Mouse (Mus musculus) lung, postnatal 4 days (tissue): ENCODE data around the gene Zfp800.

Experiments
- DNase-seq, 2 experiments: peaks; one replicate each; pipeline ENCODE4 v3.0.0; 2021

The Zfp800 gene

DNA sequence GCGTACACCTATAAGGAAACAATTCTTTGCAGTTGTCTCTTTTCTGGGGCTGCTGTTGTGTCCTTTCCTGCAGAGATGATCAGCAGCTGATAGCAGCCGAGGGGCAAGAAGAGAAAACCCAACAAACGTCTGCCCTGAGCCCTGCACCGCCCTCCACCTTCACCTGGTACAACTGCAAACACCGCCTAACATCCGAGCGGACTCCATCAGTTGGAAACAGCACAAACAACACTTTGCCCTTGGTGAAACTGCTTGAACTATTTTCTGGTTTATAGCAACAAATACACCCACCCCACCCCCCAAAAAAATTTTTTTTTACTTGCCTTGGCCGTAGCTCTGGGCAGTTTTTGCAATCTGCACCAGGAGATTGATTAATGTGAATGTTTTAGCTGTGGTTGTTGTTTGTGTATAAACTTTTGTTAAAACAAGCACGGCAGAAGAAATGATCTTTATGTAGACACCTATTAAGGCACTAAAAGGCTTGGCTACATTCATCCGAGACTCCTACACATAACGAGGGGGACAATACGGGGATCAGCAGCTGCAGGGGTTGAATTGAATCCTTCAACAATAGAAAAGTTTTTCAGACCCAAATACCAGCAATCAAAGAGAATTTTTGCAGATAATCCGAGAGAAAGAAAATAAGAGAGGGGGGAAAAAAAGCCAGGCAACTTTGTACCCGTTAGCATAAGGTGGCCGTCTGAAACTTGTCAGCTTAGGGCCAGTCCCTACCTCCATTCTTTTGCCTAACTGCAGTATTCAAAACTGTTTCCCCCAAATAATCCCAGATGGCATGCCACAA is 1.6 kb downstream of the Zfp800 start:
- DNase-seq = no peak

DNA sequence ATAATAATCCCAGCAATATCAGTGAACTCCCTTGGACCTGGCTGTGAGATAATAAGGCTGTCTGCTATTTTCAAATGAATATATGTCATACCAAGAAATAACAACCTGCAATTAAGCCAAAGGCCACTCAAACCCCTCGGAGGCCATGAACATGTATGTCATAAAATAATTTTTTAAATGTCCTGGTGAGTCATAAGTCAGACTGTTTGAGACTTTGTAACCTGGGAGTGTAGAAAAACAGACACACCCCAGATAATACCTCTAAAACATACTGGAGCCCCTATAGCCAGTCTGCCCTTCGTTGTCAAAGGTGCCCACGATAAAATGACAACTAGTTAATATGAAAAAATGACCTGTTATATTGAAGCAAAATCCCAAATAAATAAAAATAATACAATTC is 8.8 kb downstream of the Zfp800 start:
- DNase-seq = no peak

DNA sequence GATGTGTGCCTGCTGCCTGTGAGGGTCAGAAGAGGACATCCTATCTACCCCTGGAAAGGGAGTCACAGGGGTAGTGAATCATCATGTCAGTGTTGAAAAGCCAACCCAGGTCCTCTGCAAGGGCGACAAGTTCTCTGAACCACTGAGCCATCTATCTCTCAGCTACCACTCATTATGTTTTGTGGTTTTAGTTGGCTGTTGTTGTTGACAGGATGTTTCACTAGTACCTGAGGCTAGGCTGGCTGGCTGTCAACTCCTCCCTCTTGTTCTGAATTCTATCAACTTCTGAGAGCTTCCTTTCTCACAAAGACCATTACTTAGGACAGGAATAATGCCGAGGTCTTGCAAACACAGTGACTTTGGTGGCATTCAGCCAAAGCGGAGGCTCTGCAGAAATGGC is 12.6 kb downstream of the Zfp800 start:
- no peak for DNase-seq

DNA sequence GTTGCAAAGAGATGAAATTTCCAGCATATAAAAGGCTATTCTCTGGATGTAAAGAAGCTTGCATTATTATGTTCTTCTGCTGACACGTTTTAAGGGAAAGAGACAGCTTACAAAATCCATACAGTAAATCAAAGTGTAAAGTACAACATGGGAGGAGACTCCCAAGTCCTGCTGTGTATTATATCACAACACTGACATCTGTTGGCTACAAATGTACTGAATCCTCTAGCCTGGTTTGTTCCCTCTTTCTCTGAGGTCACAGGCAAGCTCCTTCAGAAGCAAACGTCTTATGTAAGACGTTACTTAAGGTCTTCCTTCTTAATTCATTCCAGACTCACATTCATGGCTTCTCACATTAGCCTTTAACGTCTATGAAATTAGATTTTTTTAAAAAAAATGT is 15.8 kb downstream of the Zfp800 start:
- DNase-seq = no peak

DNA sequence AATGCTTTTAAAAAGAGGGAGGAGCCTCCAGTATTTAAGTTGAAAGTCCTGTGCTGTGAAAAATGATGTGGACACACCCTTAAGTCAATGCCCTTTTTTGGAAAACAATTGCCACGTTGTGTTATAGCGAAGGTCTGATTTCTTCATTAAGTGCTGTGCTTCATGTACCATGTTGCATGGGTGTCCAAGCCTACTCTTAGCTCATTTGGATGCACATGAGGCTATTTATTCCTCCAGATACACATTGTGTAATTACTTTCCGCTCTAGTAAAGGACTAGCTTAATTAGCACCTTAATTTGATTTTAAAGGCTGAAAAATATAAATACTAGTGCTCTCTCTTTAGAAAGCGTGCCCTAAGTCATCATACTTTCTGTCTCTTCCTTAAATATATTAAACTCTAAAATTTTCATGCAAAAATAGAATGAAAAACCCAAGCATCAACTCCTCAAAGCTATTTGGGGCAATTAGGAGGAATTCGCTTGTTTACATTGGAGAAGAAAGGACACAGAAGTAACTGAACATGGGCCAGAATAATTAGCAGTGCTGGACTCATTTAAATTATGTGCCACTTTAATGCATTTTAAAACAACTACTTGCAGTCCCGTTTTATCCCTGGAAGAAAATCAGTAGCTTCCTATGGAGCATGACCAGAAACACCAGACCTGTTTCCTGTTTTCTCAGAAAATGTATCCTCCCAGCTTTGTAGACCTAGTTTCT is 27.7 kb downstream of the Zfp800 start:
- no peak for DNase-seq

DNA sequence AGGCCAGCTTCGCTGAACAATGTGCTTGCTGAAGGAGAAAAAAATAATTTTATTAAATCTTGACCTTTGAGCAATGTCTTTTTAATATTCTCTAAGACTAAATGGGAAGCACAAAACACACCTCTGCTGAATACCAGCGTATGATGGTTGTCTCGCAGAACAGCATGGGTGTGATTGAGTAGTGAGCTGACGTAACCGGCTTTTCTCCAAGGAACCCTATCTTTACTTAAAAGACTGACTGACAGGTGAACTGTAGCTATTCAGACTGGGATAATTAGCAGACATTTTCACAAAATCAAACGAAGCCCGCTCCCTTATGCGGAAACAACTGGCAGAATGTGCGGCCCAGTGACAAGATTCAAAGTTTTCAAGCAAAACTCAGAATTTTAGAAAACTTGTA is 30.2 kb downstream of the Zfp800 start:
- no peak for DNase-seq

DNA sequence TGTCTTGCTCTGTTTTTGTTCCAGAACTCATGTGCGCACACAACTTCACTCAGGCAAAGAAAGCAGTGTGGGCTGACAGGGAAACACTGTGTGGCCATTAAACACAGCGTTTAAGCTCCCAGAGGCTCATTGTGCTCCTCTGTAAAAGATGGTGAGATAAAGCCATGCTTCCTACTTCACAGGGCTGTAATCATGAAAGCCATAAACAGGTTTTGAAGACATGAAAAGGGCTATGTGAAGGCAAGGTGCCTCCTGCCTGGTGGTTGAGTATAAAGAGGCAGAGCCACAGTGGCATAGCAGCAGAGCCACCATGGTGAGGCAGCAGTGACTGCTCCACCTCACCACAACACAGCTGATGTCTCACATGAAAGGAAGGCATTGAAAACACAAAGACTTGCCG is 46.7 kb downstream of the Zfp800 start:
- no peak for DNase-seq

DNA sequence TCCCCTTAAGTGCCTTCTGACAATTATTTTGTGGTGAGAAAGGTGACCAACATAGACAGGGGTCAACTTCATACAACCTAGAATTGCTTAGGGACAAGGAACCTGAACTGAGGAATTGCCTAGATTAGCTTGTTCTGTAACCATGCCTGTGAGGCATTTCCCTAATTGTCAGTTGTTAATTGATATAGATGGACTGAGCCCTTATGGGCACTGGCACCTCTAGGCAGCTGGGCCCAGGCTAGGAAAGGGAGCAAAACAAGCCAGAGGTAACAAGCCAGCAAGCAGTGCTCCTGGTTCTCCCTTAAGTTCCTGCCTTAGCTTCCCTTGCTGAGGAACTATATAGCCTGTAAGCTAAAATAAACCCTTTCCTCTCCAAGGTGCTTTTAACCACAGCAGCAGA is 52.1 kb downstream of the Zfp800 start:
- DNase-seq = no peak

DNA sequence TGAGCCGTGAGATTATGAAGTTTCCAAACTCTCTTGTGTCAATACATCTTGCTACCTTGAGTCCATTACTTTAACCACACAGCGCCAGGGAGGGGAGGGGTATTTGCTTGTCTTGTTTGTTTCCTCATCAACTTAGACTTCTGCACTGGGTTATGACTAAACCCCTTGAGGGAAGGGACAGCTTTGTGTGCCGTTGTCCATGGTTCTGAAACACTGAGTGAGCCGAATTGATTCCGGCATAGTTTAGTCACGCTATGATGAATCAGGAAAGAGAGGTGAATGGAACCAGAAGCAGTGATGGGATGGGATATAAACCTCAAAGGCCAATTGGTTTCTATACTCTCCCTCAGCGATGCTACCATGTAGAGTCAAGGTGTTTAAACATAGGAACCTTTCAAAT is 52.6 kb downstream of the Zfp800 start:
- DNase-seq = no peak

DNA sequence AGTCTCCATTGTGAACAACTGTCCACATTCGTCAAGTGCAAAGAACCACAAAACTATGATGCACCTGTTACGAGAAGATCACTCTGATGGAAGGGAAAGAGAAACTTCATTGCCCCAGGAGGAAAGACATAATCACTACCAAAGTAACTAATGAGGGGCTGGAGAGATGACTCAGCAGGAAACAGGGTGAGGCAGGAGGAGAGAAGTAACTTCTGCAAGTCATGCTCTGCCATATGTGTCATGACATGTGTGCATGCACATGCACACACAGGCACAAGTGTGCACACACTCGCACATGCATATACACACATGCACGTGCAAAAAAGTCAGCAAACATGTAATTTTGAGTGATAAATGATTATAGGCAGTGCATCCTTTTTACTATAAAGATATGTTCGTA is 54.9 kb downstream of the Zfp800 start:
- DNase-seq = no peak

DNA sequence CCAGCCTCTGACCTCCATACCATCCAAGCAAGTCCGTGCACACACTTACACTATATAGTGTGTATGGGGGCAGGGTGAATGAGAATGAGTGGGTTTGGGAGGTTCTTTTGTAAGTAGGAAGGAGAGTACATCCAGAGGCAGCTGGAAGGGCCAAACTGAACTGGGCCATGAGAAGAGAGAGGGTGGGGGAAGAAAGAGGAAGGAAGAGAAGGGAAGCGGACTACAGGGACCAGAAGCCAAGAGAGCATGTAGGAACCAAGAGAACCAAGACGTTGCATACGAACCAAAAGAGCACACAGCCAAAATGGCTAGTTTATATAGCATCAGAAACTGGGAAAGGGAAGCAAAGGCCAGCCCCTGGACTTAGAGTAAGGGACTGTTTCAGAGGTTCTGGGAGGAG is 56.6 kb downstream of the Zfp800 start:
- DNase-seq = no peak

DNA sequence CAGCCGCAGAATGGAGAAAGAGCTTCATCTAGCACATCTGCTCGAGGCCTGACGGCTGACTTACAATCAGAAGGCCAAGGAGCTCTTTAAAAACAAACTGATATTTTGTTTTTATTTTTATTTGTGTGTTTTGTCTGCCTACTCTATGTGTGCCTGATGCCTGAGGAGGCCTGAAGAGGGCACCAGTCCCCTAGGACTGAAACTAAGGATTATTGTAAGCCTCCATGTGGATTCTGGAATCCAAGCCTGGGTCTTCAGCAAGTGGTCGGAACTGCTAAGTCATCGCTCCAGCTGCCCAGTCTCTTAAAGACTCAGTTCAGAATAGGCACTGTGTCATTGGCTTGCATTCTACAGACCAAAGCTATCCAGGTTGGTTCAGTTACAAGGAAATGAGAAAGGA is 58.4 kb downstream of the Zfp800 start:
- DNase-seq = no peak

DNA sequence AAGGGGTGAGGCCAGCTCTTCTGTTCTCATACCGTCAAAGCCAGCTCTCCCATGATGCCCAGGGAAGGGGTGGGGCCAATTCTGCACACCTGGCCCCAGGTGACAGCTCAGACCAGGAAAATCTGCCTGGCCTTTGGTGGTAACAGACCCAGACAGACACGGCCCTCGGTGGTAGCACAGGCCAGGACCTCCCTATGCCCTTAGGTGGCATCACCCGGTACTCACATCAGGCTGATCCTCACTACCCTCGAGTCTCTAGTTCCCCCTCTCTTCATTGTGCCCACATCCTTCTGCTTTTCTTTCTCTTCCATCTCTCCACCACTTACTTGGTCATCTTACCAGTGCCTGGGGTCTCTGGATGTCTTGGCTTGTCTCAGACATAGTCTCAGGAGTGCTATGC is 64.1 kb downstream of the Zfp800 start:
- no peak for DNase-seq

DNA sequence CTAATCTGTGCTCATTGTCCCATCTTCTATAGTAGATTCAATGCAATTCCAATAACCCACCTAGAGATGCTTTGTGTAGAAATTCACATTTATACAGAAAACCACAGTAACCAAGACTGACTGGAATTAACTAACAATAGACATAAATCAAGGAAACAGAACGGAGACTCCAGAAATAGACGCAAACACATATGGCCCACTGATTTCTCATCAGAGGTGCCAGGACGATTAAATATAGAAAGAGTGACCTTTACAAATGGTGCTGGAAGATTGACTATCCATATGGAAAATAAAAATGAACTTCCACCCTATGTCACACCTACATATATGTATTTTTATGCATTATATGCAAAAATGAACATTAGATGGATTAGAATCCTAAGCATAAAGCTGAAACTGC is 65.3 kb downstream of the Zfp800 start:
- DNase-seq = no peak

DNA sequence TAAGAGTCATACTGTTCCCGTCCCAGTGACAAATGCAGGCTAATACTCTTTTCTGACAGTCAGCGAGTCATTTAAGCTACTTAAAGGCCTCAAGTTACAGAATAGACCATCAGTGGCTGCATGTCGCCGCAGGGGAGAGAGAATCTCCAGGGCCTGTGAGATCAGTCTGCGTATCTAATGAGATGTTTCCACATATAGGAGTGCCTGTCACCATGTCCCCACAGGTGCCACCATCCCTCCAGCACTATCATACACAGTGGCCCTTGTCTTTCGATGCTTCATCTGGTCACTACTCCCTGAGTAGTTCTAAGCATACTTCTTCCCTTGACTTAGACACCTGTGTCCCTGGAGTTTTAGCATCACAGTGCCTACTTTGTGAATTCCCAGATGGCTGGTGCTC is 68.0 kb downstream of the Zfp800 start:
- no peak for DNase-seq

DNA sequence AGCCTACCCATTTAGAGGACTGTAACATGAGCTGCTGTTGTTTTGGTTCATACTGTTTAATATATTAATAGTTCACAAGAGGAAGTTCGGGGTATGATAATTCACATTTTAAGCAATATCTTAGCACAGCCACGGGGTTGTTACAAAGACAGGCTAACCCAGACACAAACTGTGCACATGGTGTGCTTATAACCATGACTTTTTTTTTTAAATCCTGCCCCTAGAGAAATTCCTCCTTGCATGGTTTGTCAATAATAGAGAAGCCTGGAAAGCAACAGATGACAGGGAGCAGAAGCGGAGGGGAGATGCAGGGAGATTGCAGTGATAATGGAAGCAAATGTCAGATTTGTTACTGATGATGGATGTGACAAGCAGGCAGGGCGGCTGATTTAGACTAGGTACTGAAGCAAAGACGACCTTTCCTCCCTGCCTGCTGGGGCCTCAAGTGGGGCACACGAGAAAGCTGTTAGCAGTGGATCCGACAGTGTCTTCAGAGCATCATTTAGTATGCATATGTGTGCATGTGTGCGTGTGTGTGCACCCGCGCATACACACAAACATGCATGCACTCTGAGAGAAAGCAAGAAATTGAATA is 68.7 kb downstream of the Zfp800 start:
- no peak for DNase-seq

DNA sequence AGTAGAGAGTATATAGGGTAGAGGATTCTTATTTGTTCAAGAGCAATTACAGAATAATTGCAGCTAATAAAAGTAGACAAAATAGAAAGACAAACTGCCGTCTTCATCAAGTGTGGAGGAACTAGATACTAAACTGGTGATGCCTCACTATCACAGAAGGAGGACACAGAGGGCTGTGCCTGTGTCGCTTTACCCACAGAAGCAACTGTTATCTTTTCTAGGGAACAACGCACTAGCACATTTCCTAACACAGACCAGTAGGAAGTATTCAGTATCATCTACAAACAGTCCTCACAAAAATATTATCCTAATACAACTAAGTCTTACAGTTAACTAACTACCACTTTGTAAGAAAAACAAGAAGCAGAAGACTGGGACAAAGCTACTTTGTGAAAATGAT is 71.1 kb downstream of the Zfp800 start:
- no peak for DNase-seq

DNA sequence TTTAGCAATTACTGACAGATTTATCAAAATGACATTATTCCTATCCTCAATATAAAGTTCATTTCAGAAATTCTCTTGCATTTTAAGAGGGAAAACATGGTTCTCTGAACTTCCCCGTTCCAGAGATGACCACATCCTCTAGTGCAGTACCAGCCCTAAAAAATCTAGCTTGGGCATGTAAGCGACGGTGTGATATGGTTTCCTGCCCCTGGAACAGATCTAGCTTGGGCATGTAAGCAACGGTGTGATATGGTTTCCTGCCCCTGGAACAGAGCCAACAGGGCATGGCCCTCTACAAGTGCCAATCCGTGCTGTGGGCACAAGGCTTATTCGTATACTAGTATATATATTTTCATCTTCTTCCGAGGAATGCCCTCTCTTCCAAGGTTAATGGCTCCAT is 75.4 kb downstream of the Zfp800 start:
- DNase-seq = no peak

DNA sequence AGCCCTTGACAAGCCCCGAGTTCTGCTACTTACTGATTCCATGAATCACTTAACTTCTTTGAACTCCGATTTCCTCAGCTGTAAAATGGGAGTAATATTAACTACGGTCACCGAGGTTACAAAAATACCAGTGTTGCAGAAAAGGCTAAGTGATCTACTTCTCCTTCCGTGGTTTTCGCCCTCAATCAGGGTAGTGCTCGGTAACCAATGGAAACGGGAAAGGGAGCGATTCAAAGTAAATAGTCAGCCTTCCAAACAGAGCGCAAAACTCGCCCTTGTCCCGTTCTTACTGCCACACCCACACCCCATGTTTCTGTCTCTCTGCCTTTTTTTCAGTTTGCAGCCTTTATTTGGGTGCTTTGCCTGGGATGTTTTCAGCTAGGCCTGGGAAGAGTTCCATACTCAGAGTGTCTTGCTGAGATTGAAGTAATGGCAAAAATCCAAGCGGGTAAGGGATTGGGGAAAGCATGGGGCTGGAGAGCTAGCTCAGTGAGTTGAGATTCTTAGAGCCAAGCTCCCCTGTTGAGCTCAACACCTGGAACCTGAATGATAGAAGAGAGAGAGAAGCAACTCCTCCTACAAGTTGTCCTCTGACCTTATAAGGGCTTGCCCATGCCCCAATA is 78.0 kb downstream of the Zfp800 start:
- no peak for DNase-seq

DNA sequence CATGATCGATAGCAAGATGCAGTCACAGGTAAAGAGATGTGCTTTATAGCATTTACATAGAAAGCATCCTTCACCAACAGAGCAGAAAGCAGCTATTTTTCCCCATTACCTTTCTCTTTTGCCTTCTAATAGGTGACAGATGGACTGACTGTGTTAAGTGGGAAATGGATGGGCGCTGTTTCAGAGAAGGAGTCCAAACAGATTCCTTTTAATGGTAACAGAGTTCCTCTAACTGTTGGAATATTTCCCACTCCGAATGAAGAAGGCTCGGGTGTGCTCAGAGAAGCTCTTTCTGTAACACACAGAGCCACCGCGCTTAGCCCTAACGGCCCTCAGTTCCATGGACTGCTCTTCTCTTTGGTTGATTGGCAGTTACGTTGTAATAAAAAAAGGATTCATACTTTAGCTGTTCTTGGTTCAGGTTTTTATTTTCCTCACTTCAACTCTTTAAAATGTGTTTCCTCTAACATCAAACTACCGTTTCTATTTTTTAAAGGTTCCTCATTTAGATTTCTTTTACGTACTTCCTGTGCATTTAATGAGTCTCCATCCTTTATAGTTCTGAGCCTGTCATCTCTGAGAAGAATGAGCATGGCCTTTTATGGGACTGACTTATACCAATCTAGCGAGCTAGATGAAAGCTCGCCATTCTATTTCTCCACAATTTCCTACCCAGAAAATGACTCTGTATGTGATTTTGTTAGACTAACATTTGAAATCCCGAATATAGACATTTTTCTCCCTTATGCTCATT is 78.8 kb downstream of the Zfp800 start:
- no peak for DNase-seq

DNA sequence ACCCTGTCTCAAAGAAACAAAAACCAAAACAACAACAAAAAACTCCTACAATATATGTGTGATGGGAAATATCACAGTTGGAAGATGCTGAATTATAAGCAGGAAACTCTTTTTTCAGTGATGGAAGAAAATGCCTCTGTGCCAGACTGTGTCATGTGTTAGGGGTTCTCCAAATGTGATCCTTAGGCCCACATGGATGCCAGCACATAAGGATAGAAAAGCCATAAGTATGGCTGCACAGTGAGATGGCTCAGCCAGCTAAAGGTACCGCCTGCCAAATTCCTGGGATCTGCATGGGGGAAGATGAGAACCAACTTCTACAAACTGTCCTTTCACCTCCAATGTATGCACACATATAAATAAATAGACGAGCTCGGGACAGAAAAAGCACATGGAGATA is 82.6 kb downstream of the Zfp800 start:
- DNase-seq = no peak

DNA sequence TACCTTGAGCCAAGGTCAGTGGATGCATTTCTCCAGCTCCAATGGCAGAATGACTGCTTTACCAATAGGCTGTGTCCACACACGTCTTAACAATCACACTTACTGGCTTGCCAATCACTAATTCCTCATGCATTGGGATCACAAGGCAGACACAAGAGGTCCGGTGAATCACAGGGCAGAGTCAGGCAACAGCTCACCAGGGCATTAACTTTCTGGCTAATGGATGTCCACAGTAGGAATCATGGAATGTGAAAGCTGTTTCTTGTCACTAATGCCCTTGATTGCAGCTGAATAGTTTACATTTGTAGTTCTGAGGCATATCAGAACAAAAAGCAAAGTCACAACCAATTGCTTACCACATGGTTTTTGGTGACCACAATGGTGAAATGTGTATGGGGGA is 85.7 kb downstream of the Zfp800 start:
- no peak for DNase-seq

DNA sequence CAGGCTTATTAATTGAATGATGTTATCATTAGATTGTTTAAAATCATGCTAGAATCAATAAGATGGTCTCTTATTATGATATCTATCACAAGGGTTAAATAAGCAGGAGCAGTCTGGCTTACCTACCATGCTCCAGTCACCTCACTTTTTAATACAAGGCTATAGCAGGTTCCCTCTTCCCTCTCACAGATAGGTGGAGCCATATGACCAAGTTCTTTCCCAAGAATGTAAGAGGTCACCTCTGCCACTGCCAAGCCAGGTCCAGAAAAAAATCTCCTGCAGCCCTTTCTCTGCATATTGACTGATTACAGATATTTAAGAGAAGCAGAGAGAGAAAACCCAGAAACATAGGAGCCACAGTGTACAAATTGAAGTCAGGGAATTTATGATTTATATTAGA is 88.1 kb downstream of the Zfp800 start:
- DNase-seq = no peak
